Mouse (Mus musculus): Measurements from ENCODE around the gene Slc38a11.

Slc38a11 gene

GRCm38 (mm10) chr2:65363828-65364497 is at the start of gene Slc38a11:
Gene Slc38a11 (minus strand): TSS chr2:65364034.
- DNase-seq: no peak

GRCm38 (mm10) chr2:65407110-65407509 is 43.3 kb upstream of the Slc38a11 start:
- no peak for DNase-seq

GRCm38 (mm10) chr2:65405407-65405806 is 41.6 kb upstream of the Slc38a11 start:
- no peak for DNase-seq

- no peak for DNase-seq
These were observed 38.2 kb upstream of the Slc38a11 start for GRCm38 (mm10) chr2:65402001-65402400.

- DNase-seq: no peak
These were observed 36.1 kb upstream of the Slc38a11 start for GRCm38 (mm10) chr2:65399938-65400337.

- DNase-seq: no peak
These were observed 32.3 kb upstream of the Slc38a11 start for GRCm38 (mm10) chr2:65396128-65396527.

GRCm38 (mm10) chr2:65393061-65393460 is 29.2 kb upstream of the Slc38a11 start:
- no peak for DNase-seq

- peak in 1 of 2 experiments; percentile 4 for DNase-seq
These were observed 27.5 kb upstream of the Slc38a11 start for GRCm38 (mm10) chr2:65391322-65391721.

GRCm38 (mm10) chr2:65384815-65385214 is 21.0 kb upstream of the Slc38a11 start:
- DNase-seq: no peak

GRCm38 (mm10) chr2:65382485-65382884 is 18.7 kb upstream of the Slc38a11 start:
- DNase-seq: no peak

GRCm38 (mm10) chr2:65378425-65378824 is 14.6 kb upstream of the Slc38a11 start:
- no peak for DNase-seq

GRCm38 (mm10) chr2:65374410-65374809 is 10.6 kb upstream of the Slc38a11 start:
- no peak for DNase-seq

- no peak for DNase-seq
These were observed 9.2 kb upstream of the Slc38a11 start for GRCm38 (mm10) chr2:65373076-65373475.

GRCm38 (mm10) chr2:65360736-65361475 is 2.9 kb downstream of the Slc38a11 start:
- no peak for DNase-seq

GRCm38 (mm10) chr2:65347367-65347766 is 16.5 kb downstream of the Slc38a11 start:
- DNase-seq: no peak

- DNase-seq: no peak
These were observed 16.9 kb downstream of the Slc38a11 start for GRCm38 (mm10) chr2:65346915-65347314.

- DNase-seq: no peak
These were observed 17.8 kb downstream of the Slc38a11 start for GRCm38 (mm10) chr2:65346037-65346436.

GRCm38 (mm10) chr2:65342057-65342456 is 21.8 kb downstream of the Slc38a11 start:
- DNase-seq: peak in 1 of 2 experiments; percentile 25

- no peak for DNase-seq
These were observed 23.0 kb downstream of the Slc38a11 start for GRCm38 (mm10) chr2:65340839-65341238.

- no peak for DNase-seq
These were observed 26.3 kb downstream of the Slc38a11 start for GRCm38 (mm10) chr2:65337378-65338140.

GRCm38 (mm10) chr2:65336608-65337007 is 27.2 kb downstream of the Slc38a11 start:
- DNase-seq: no peak

- no peak for DNase-seq
These were observed 29.7 kb downstream of the Slc38a11 start for GRCm38 (mm10) chr2:65334091-65334490.

- peak in 1 of 2 experiments; percentile 55 for DNase-seq
These were observed 32.5 kb downstream of the Slc38a11 start for GRCm38 (mm10) chr2:65331321-65331720.
